Mouse (Mus musculus): Measurements from ENCODE around the gene Arih1. TPM values are rescaled to one million over a fixed set of nuclear protein-coding genes. Genes with fewer than 3 reads are reported as not detected.

Gene Arih1
- polyA plus RNA-seq, 1 experiment, result 20.1 TPM

DNA sequence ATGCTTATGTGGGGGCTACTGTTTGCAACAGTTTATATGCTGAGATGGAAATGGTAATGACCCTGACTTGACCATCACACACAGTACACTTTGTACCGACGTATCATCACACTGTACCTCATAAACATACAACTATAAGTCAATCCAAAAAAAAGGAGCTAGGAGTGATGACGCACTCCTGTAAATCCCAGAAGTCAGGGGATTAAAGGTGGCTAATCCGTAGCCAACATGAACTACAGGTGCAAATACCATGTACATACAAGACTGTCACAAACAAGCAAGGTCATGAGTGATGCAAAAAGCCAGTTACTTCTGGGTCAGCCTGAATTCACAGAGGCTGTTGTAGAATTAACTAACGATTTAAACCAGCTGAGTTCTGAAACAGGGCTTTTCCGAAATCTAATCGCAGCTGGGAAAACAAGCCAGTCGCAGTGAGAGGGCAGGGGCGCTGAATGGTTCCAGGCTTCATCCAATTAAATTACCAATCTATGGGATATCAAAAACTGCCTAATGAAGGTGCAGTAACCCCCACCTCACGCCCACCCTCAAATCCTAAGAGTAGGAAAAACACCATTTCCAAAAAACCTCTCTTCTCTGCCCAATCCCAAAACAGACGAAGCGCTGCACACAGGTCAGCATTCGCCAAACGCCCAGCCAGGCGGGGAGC is 133.7 kb downstream of the Arih1 start:
- no peak; the same call in 1 of the 2 replicates for TF ChIP-seq POLR2A (IDR thresholded peaks at IDR 0.05; ENCODE audit: borderline replicate concordance, extremely low read depth, low read depth, low read length)
- no peak for TF ChIP-seq CTCF (IDR thresholded peaks at IDR 0.05; ENCODE audit: insufficient read depth, low read length)
- Histone ChIP-seq H3K4me3 (replicated peaks; ENCODE audit: extremely low read depth, low read depth, low read length) (peak overlapping the region; percentile 63), H3K4me1 (ENCODE audit: control insufficient read depth, insufficient read depth, low read length) (peaks cover 3% of the 10 kb centered on the region; the same call in 1 of the 2 replicates)
- DNase-seq, result no peak
- WGBS, result 14% methylated on average over 15 of the region's 15 CpGs

GRCm38 (mm10) chr9:59346176-59346575 is 140.2 kb downstream of the Arih1 start:
- H3K4me3 ChIP-seq (replicated peaks; ENCODE audit: extremely low read depth, low read depth, low read length), result no peak overlapping the region
- WGBS, result 78% methylated on average over 2 of the region's 2 CpGs
- TF ChIP-seq CTCF (IDR thresholded peaks at IDR 0.05; ENCODE audit: insufficient read depth, low read length) (no peak), POLR2A (IDR thresholded peaks at IDR 0.05; ENCODE audit: borderline replicate concordance, extremely low read depth, low read depth, low read length) (no peak)

GRCm38 (mm10) chr9:59340002-59340401 is 146.4 kb downstream of the Arih1 start:
- Histone ChIP-seq H3K4me3 (replicated peaks; ENCODE audit: extremely low read depth, low read depth, low read length) (no peak overlapping the region), H3K4me1 (ENCODE audit: control insufficient read depth, insufficient read depth, low read length) (no peaks in the 10 kb centered on the region)
- WGBS, result 79% methylated on average over 9 of the region's 9 CpGs
- DNase-seq, result no peak
- no peak for TF ChIP-seq POLR2A (IDR thresholded peaks at IDR 0.05; ENCODE audit: borderline replicate concordance, extremely low read depth, low read depth, low read length)
- peak; percentile 46; the same call in 1 of the 2 replicates for TF ChIP-seq CTCF (IDR thresholded peaks at IDR 0.05; ENCODE audit: insufficient read depth, low read length)

More at GRCm38 (mm10) chr9:59346176-59346575, 140.2 kb downstream of the Arih1 start:
- DNase-seq, result no peak
- H3K4me1 ChIP-seq (ENCODE audit: control insufficient read depth, insufficient read depth, low read length), result no peaks in the 10 kb centered on the region

- H3K4me1 ChIP-seq (ENCODE audit: control insufficient read depth, insufficient read depth, low read length), result no peaks in the 10 kb centered on the region
- DNase-seq, result no peak
- no peak overlapping the region for H3K4me3 ChIP-seq (replicated peaks; ENCODE audit: extremely low read depth, low read depth, low read length)
- WGBS, result 76% methylated on average over 5 of the region's 5 CpGs
- no peak for TF ChIP-seq CTCF (IDR thresholded peaks at IDR 0.05; ENCODE audit: insufficient read depth, low read length)
- TF ChIP-seq POLR2A (IDR thresholded peaks at IDR 0.05; ENCODE audit: borderline replicate concordance, extremely low read depth, low read depth, low read length), result no peak
These were observed 147.3 kb downstream of the Arih1 start for GRCm38 (mm10) chr9:59339107-59339506.

DNA sequence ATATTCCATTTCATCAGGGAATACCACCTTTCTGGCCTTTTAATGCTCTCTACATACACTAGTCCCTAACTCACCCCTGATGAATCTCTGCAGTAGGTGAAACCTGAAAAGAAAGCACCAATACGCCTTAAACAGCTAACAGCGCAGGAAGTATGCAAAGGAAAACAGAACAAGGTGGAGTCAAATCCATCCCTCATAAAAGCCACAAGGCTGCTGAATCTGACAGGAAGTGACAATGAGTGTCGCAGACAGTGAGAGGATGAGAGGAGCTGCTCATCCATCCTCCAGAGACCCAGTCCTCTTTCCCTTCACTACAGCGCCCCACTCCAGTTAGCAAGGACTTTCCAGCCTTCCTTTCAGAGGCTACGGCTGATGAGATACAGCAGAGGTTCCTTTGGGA is 148.0 kb downstream of the Arih1 start:
- DNase-seq, result no peak
- 77% methylated on average over 5 of the region's 5 CpGs for WGBS
- Histone ChIP-seq H3K4me3 (replicated peaks; ENCODE audit: extremely low read depth, low read depth, low read length) (no peak overlapping the region), H3K4me1 (ENCODE audit: control insufficient read depth, insufficient read depth, low read length) (no peaks in the 10 kb centered on the region)
- no peak for TF ChIP-seq POLR2A (IDR thresholded peaks at IDR 0.05; ENCODE audit: borderline replicate concordance, extremely low read depth, low read depth, low read length)
- TF ChIP-seq CTCF (IDR thresholded peaks at IDR 0.05; ENCODE audit: insufficient read depth, low read length), result no peak

Other genes with a start within 250 kb of the Arih1 start
- gene Adpgk, start 195.1 kb downstream of the Arih1 start, polyA plus RNA-seq (2012; rRNA removed), result 10.6 and 13.8 TPM in 2 replicates
- gene Bbs4, start 133.1 kb downstream of the Arih1 start, polyA plus RNA-seq (2012; rRNA removed), result 3.4 and 3.5 TPM in 2 replicates
- gene Hexa, start 52.9 kb upstream of the Arih1 start, polyA plus RNA-seq (2012; rRNA removed), result 90.7 and 106 TPM in 2 replicates
- gene Tmem202, start 53.2 kb upstream of the Arih1 start, polyA plus RNA-seq (2012; rRNA removed), result 0.36 and 0.64 TPM in 2 replicates
- gene Celf6, start 91.3 kb upstream of the Arih1 start, polyA plus RNA-seq (2012; rRNA removed), result 0.07 and 0.15 TPM in 2 replicates
- 23.5 and 43.6 TPM in 2 replicates for gene Parp6, start 130.7 kb upstream of the Arih1 start, polyA plus RNA-seq (2012; rRNA removed)
- gene Pkm, start 169.8 kb upstream of the Arih1 start, polyA plus RNA-seq (2012; rRNA removed), result 559 and 708 TPM in 2 replicates
- gene Gramd2, start 193.5 kb upstream of the Arih1 start, polyA plus RNA-seq (2012; rRNA removed), result 113 and 115 TPM in 2 replicates